Mouse (Mus musculus): ENCODE results near the gene Rptor.

The Rptor gene

GRCm38 (mm10) chr11:119603527-119603905 is 811 bp downstream of the Rptor start:
- no peak for DNase-seq (ENCODE audit: low spot score in 2 of 2)

- no peak for DNase-seq (ENCODE audit: low spot score in 2 of 2)
These were observed 4.8 kb downstream of the Rptor start for GRCm38 (mm10) chr11:119607464-119607863.

GRCm38 (mm10) chr11:119611496-119611895 is 8.8 kb downstream of the Rptor start:
- DNase-seq (ENCODE audit: low spot score in 2 of 2), result no peak

- no peak for DNase-seq (ENCODE audit: low spot score in 2 of 2)
These were observed 9.5 kb downstream of the Rptor start for GRCm38 (mm10) chr11:119612179-119612578.

- DNase-seq (ENCODE audit: low spot score in 2 of 2), result no peak
These were observed 12.4 kb downstream of the Rptor start for GRCm38 (mm10) chr11:119615087-119615486.

- peak in 1 of 2 experiments; percentile 21 for DNase-seq (ENCODE audit: low spot score in 2 of 2)
These were observed 16.1 kb downstream of the Rptor start for GRCm38 (mm10) chr11:119618763-119619162.

GRCm38 (mm10) chr11:119621266-119621665 is 18.6 kb downstream of the Rptor start:
- DNase-seq (ENCODE audit: low spot score in 2 of 2), result no peak

- DNase-seq (ENCODE audit: low spot score in 2 of 2), result no peak
These were observed 21.1 kb downstream of the Rptor start for GRCm38 (mm10) chr11:119623800-119624199.

GRCm38 (mm10) chr11:119624401-119624800 is 21.7 kb downstream of the Rptor start:
- DNase-seq (ENCODE audit: low spot score in 2 of 2), result no peak

- DNase-seq (ENCODE audit: low spot score in 2 of 2), result no peak
These were observed 22.2 kb downstream of the Rptor start for GRCm38 (mm10) chr11:119624955-119625354.

- DNase-seq (ENCODE audit: low spot score in 2 of 2), result no peak
These were observed 22.8 kb downstream of the Rptor start for GRCm38 (mm10) chr11:119625476-119625875.

GRCm38 (mm10) chr11:119625943-119626342 is 23.2 kb downstream of the Rptor start:
- no peak for DNase-seq (ENCODE audit: low spot score in 2 of 2)

GRCm38 (mm10) chr11:119627243-119627642 is 24.5 kb downstream of the Rptor start:
- DNase-seq (ENCODE audit: low spot score in 2 of 2), result no peak

GRCm38 (mm10) chr11:119629072-119629471 is 26.4 kb downstream of the Rptor start:
- DNase-seq (ENCODE audit: low spot score in 2 of 2), result no peak

- no peak for DNase-seq (ENCODE audit: low spot score in 2 of 2)
These were observed 27.6 kb downstream of the Rptor start for GRCm38 (mm10) chr11:119630329-119630728.

- no peak for DNase-seq (ENCODE audit: low spot score in 2 of 2)
These were observed 28.6 kb downstream of the Rptor start for GRCm38 (mm10) chr11:119631222-119631870.

GRCm38 (mm10) chr11:119636371-119636883 is 33.7 kb downstream of the Rptor start:
- no peak for DNase-seq (ENCODE audit: low spot score in 2 of 2)

- no peak for DNase-seq (ENCODE audit: low spot score in 2 of 2)
These were observed 34.8 kb downstream of the Rptor start for GRCm38 (mm10) chr11:119637519-119637918.

- DNase-seq (ENCODE audit: low spot score in 2 of 2), result no peak
These were observed 37.8 kb downstream of the Rptor start for GRCm38 (mm10) chr11:119640491-119640890.

GRCm38 (mm10) chr11:119641831-119642381 is 39.2 kb downstream of the Rptor start:
- no peak for DNase-seq (ENCODE audit: low spot score in 2 of 2)

GRCm38 (mm10) chr11:119643347-119643746 is 40.6 kb downstream of the Rptor start:
- no peak for DNase-seq (ENCODE audit: low spot score in 2 of 2)

- DNase-seq (ENCODE audit: low spot score in 2 of 2), result no peak
These were observed 41.4 kb downstream of the Rptor start for GRCm38 (mm10) chr11:119644140-119644539.

- DNase-seq (ENCODE audit: low spot score in 2 of 2), result no peak
These were observed 42.1 kb downstream of the Rptor start for GRCm38 (mm10) chr11:119644612-119645379.

Measured in spleen, postnatal 14 days (tissue).